Mouse (Mus musculus) neural tube, embryonic 14.5 days (tissue): ENCODE data around the gene Tes3-ps. TPM values are rescaled to one million over a fixed set of nuclear protein-coding genes. Genes with fewer than 3 reads are reported as not detected.

ENCODE experiments used
- ATAC-seq: fragments of 200-750 bp; cut with Nextera tagmentation; 2 replicates; pipeline ENCODE4 v1.8.0; 2017; ENCODE audit warnings: low read depth, mild to moderate bottlenecking, moderate TSS enrichment, moderate library complexity
- H3K27ac ChIP-seq: fragments of 300-500 bp; sonication (generic); 2 replicates; pipeline ENCODE4 v1.5.1; 2014; ENCODE audit warnings: low read depth, mild to moderate bottlenecking, control low read depth, low read length, moderate library complexity, mixed read lengths
- H3K27me3 ChIP-seq: fragments of 300-500 bp; sonication (generic); 2 replicates; pipeline ENCODE4 v1.6.1; 2014; ENCODE audit warnings: low read length; ENCODE audit not compliant: control insufficient read depth, insufficient read depth
- H3K36me3 ChIP-seq: fragments of 300-500 bp; sonication (generic); 2 replicates; pipeline ENCODE4 v1.6.1; 2014; ENCODE audit warnings: low read length, mixed read lengths; ENCODE audit not compliant: control insufficient read depth, insufficient read depth
- H3K4me1 ChIP-seq: fragments of 300-500 bp; sonication (generic); 2 replicates; pipeline ENCODE4 v1.6.1; 2014; ENCODE audit warnings: low read length; ENCODE audit not compliant: control insufficient read depth, insufficient read depth
- H3K4me2 ChIP-seq: fragments of 300-500 bp; sonication (generic); 2 replicates; pipeline ENCODE4 v1.6.1; 2014; ENCODE audit warnings: mild to moderate bottlenecking, low read depth, low read length, control low read depth
- H3K4me3 ChIP-seq: fragments of 300-500 bp; sonication (generic); 2 replicates; pipeline ENCODE4 v1.5.1; 2014; ENCODE audit warnings: low read depth, low read length, control low read depth, mixed read lengths
- H3K9ac ChIP-seq: fragments of 300-500 bp; sonication (generic); replicated peaks from 2 replicates; pipeline ENCODE4 v1.6.1; 2014; ENCODE audit warnings: low read depth, mild to moderate bottlenecking, control low read depth, low read length, mixed read lengths
- H3K9me3 ChIP-seq: fragments of 300-500 bp; sonication (generic); 2 replicates; pipeline ENCODE4 v1.6.1; 2016; ENCODE audit warnings: low read length; ENCODE audit not compliant: control insufficient read depth
- WGBS: fragments of 180-500 bp; shearing (Covaris S2); extraction: QIAGEN DNeasy Blood & Tissue Kit; methylation state at CpG from one replicate; pipeline ENCODE4 v1.1.7; 2014; 5-methylcytosine and 5-hydroxymethylcytosine counted together
- polyA plus RNA-seq: library from polyadenylated mRNA; unstranded; fragments of >200 nt; fragmentation: Nextera tagmentation; extraction: Ambion mirVana; gene quantifications from 2 replicates; pipeline ENCODE4 v1.2.1, GENCODE M21; 2014

Gene Tes3-ps
- polyA plus RNA-seq, 1 experiment from 2014 or later, result 0.71 TPM

GRCm38 (mm10) chr13:49479399-49479798 is 13.7 kb upstream of the Tes3-ps start:
- Histone ChIP-seq H3K27me3 (no peaks in the 10 kb centered on the region), H3K4me2 (no peak overlapping the region), H3K9me3 (no peaks in the 10 kb centered on the region), H3K4me1 (0 out of 2 replicates have a peak, but pooled peaks cover 2% of the 10 kb centered on the region), H3K36me3 (no peaks in the 10 kb centered on the region), H3K27ac (no peak overlapping the region), H3K4me3 (no peak overlapping the region), H3K9ac (no peak overlapping the region)
- no peak for ATAC-seq
- WGBS, result 77% methylated on average over 4 of the region's 4 CpGs

DNA sequence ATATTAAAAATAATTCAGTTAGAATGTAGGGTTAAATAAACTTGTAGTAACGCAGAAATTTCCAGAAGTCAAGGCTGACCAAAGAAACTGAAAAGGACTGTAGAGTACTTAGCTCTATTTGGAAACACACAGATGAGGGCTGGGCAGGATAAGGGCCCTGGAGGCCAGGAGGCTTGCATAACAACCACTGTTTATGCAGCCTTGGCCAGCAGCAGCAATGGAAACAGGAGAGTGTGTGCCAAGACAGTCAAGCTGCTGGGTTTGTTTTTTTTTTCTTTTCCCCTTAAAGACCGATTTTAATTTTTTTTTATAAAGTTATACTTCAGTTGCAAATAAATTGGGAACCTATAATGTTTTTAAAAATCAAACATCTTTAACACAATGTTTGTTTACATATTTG is 13.1 kb upstream of the Tes3-ps start:
- H3K27me3 ChIP-seq, result no peaks in the 10 kb centered on the region
- H3K4me3 ChIP-seq, result no peak overlapping the region
- H3K9ac ChIP-seq, result no peak overlapping the region
- H3K27ac ChIP-seq, result no peak overlapping the region
- H3K9me3 ChIP-seq, result no peaks in the 10 kb centered on the region
- H3K4me1 ChIP-seq, result 0 out of 2 replicates have a peak, but pooled peaks cover 2% of the 10 kb centered on the region
- WGBS, result 79% methylated on average over 2 of the region's 2 CpGs
- no peaks in the 10 kb centered on the region for H3K36me3 ChIP-seq
- no peak overlapping the region for H3K4me2 ChIP-seq
- ATAC-seq, result no peak

DNA sequence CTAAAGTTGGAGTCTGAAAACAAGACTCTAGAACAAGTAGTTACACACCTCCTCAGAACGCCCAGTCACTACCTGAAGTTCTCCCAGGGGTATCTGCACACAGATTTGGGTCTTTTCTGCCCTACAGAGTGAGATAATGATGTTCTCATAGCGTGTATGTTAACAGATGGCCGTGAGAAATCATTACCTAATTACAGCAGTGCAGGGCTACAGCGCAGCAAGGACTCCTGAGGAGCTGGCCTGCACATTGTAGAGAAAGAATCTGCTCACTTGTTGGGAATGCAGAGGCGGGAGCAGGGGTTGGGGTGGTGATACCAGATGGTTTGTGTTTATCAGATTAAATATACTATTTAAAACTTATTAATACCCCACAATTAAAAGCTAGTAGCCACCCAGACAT is 12.6 kb upstream of the Tes3-ps start:
- no peak for ATAC-seq
- no peak overlapping the region for H3K4me3 ChIP-seq
- H3K9me3 ChIP-seq, result no peaks in the 10 kb centered on the region
- no peak overlapping the region for H3K9ac ChIP-seq
- no peaks in the 10 kb centered on the region for H3K27me3 ChIP-seq
- H3K36me3 ChIP-seq, result no peaks in the 10 kb centered on the region
- no peak overlapping the region for H3K27ac ChIP-seq
- H3K4me2 ChIP-seq, result no peak overlapping the region
- H3K4me1 ChIP-seq, result 0 out of 2 replicates have a peak, but pooled peaks cover 2% of the 10 kb centered on the region
- WGBS, result 58% methylated on average over 5 of the region's 5 CpGs

GRCm38 (mm10) chr13:49485388-49485787 is 7.7 kb upstream of the Tes3-ps start:
- 0 out of 2 replicates have a peak, but pooled peaks cover 2% of the 10 kb centered on the region for H3K4me1 ChIP-seq
- no peak overlapping the region for H3K4me2 ChIP-seq
- H3K4me3 ChIP-seq, result no peak overlapping the region
- no peaks in the 10 kb centered on the region for H3K27me3 ChIP-seq
- 82% methylated on average over 5 of the region's 5 CpGs for WGBS
- no peaks in the 10 kb centered on the region for H3K36me3 ChIP-seq
- H3K9ac ChIP-seq, result no peak overlapping the region
- H3K27ac ChIP-seq, result no peak overlapping the region
- H3K9me3 ChIP-seq, result no peaks in the 10 kb centered on the region
- no peak for ATAC-seq

DNA sequence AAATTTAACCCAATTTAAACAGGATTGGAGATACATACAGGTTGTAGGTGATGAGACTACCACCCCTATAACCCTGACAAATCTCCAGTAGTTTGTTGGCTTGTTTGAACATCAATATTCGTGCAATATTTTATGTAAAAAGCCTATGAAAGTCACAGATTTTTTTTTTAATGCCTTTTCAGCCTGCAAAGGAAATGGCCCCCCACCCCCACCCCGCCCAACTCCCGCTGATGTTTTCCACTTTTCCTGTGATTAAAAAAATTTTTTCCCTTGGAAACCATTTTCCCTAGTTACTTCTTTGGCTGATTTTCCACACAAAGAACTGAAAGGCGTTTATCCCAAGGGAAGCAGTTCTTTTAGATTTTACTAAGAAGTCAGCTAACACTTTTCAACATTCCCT is 11.4 kb downstream of the Tes3-ps start, which contains the start of gene Ecm2:
Gene Ecm2, plus strand, starts transcription at position 301 of the 400 bp plus-strand sequence.
- H3K4me1 ChIP-seq, result no peaks in the 10 kb centered on the region
- no peak within 1 kb of the TSS for H3K27ac ChIP-seq
- WGBS, result 58% methylated on average over 4 of the region's 4 CpGs
- no peak within 1 kb of the TSS for H3K4me2 ChIP-seq
- no peaks in the 10 kb centered on the region for H3K27me3 ChIP-seq
- H3K36me3 ChIP-seq, result no peaks in the 10 kb centered on the region
- no peak within 1 kb of the TSS for H3K9ac ChIP-seq
- no peak within 1 kb of the TSS for H3K4me3 ChIP-seq
- H3K9me3 ChIP-seq, result no peaks in the 10 kb centered on the region
- ATAC-seq, result no peak

DNA sequence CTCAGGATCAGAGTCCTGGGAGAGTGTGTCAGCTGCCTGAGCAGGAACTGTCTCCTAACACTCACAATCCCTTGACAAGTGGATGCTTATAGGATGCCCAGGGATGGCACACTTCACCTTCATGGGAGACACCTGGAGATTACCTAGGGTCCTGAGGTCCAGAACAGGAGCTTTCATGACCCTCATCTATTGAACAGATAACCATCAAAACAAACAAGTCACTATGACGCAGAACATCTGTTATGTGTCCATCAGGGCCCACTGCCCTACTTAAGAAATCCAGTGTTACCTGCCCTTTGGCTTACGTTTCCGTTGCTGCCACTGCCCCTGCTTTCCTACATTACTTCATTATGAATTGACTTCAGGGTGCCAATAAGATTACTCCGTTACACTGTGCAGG is 12.7 kb downstream of the Tes3-ps start:
- ATAC-seq, result no peak
- H3K27me3 ChIP-seq, result no peaks in the 10 kb centered on the region
- H3K9ac ChIP-seq, result no peak overlapping the region
- no peak overlapping the region for H3K4me3 ChIP-seq
- 94% methylated on average over 4 of the region's 4 CpGs for WGBS
- H3K9me3 ChIP-seq, result no peaks in the 10 kb centered on the region
- no peaks in the 10 kb centered on the region for H3K36me3 ChIP-seq
- no peak overlapping the region for H3K4me2 ChIP-seq
- no peaks in the 10 kb centered on the region for H3K4me1 ChIP-seq
- H3K27ac ChIP-seq, result no peak overlapping the region

DNA sequence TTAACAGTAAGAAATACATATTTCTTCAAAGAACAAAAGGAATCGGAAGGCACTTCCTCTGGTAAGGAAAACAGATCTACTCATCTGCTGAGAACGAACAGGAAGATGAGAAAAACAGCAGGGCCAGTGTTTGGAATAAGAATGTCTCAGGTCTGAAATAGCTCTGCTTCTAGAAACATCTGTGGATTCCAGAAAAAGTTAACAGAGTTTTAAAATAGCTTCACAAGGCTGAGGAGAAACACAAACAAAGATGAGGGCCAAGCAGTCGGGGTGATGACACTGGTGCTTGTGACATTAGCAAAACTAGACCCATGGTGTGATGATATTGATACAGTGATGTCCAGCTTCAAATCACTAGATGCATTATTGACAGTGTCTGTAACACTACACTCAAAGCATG is 14.1 kb downstream of the Tes3-ps start:
- no peak for ATAC-seq
- H3K36me3 ChIP-seq, result no peaks in the 10 kb centered on the region
- WGBS, result 82% methylated on average over 3 of the region's 3 CpGs

GRCm38 (mm10) chr13:49518761-49519160 is 25.6 kb downstream of the Tes3-ps start:
- no peak overlapping the region for H3K27ac ChIP-seq
- no peak overlapping the region for H3K9ac ChIP-seq
- no peaks in the 10 kb centered on the region for H3K36me3 ChIP-seq
- H3K4me2 ChIP-seq, result no peak overlapping the region
- no peaks in the 10 kb centered on the region for H3K4me1 ChIP-seq
- H3K4me3 ChIP-seq, result no peak overlapping the region
- ATAC-seq, result no peak
- WGBS, result 33% methylated on average over 2 of the region's 2 CpGs
- H3K9me3 ChIP-seq, result no peaks in the 10 kb centered on the region
- H3K27me3 ChIP-seq, result no peaks in the 10 kb centered on the region

More for the DNA sequence above, 14.1 kb downstream of the Tes3-ps start:
- Histone ChIP-seq H3K9me3 (no peaks in the 10 kb centered on the region), H3K4me2 (no peak overlapping the region), H3K4me1 (no peaks in the 10 kb centered on the region), H3K4me3 (no peak overlapping the region), H3K9ac (no peak overlapping the region), H3K27me3 (no peaks in the 10 kb centered on the region), H3K27ac (no peak overlapping the region)

GRCm38 (mm10) chr13:49526235-49526634 is 33.1 kb downstream of the Tes3-ps start:
- ATAC-seq, result no peak
- no peak overlapping the region for H3K4me3 ChIP-seq
- 93% methylated on average over 2 of the region's 2 CpGs for WGBS

More at GRCm38 (mm10) chr13:49526235-49526634, 33.1 kb downstream of the Tes3-ps start:
- H3K4me2 ChIP-seq, result no peak overlapping the region
- no peaks in the 10 kb centered on the region for H3K36me3 ChIP-seq
- no peaks in the 10 kb centered on the region for H3K27me3 ChIP-seq
- no peaks in the 10 kb centered on the region for H3K4me1 ChIP-seq
- H3K27ac ChIP-seq, result no peak overlapping the region
- no peak overlapping the region for H3K9ac ChIP-seq
- H3K9me3 ChIP-seq, result no peaks in the 10 kb centered on the region
